Mouse (Mus musculus) kidney, embryonic 14.5 days (tissue): ENCODE measurements at regions not wholly inside any gene's neighbourhood (a gene's known extent, or its start where the extent isn't known, plus 50 kb on each side); places are given as distances from the start of the nearest gene placed in this dataset.

Experiments
- ATAC-seq: fragments of 200-750 bp; cut with Nextera tagmentation; 2 replicates; pipeline ENCODE4 v1.8.0; 2017; ENCODE audit warnings: moderate number of reproducible peaks, mild to moderate bottlenecking, moderate TSS enrichment, moderate library complexity; ENCODE audit not compliant: low FRiP score, low TSS enrichment
- H3K27ac ChIP-seq: fragments of 300-500 bp; sonication (generic); 2 replicates; pipeline ENCODE4 v1.5.1; 2014; ENCODE audit warnings: low read depth, mild to moderate bottlenecking, low read length, moderate library complexity, mixed read lengths
- H3K27me3 ChIP-seq: fragments of 300-500 bp; sonication (generic); 2 replicates; pipeline ENCODE4 v1.6.1; 2014; ENCODE audit warnings: mild to moderate bottlenecking, low read length; ENCODE audit not compliant: control insufficient read depth, insufficient read depth
- H3K36me3 ChIP-seq: fragments of 300-500 bp; sonication (generic); 2 replicates; pipeline ENCODE4 v1.6.1; 2014; ENCODE audit warnings: low read length, mixed read lengths; ENCODE audit not compliant: control insufficient read depth, insufficient read depth
- H3K4me1 ChIP-seq: fragments of 300-500 bp; sonication (generic); 2 replicates; pipeline ENCODE4 v1.6.1; 2014; ENCODE audit warnings: low read length, mixed read lengths; ENCODE audit not compliant: control insufficient read depth, insufficient read depth
- H3K4me2 ChIP-seq: fragments of 300-500 bp; sonication (generic); replicated peaks from 2 replicates; pipeline ENCODE4 v1.6.1; 2014; ENCODE audit warnings: low read depth, mild to moderate bottlenecking, low read length
- H3K4me3 ChIP-seq: fragments of 300-500 bp; sonication (generic); 2 replicates; pipeline ENCODE4 v1.5.1; 2014; ENCODE audit warnings: mild to moderate bottlenecking, low read length
- H3K9ac ChIP-seq: fragments of 300-500 bp; sonication (generic); 2 replicates; pipeline ENCODE4 v1.6.1; 2014; ENCODE audit warnings: low read depth, mild to moderate bottlenecking, low read length, moderate library complexity
- H3K9me3 ChIP-seq: fragments of 300-500 bp; sonication (generic); 2 replicates; pipeline ENCODE4 v1.6.1; 2016; ENCODE audit warnings: low read length; ENCODE audit not compliant: control insufficient read depth
- WGBS: fragments of 180-500 bp; shearing (Covaris S2); extraction: QIAGEN DNeasy Blood & Tissue Kit; methylation state at CpG from one replicate; pipeline ENCODE4 v1.1.7; 2014; 5-methylcytosine and 5-hydroxymethylcytosine counted together

- peak overlapping the region; percentile 54 for H3K9ac ChIP-seq
- no peaks in the 10 kb centered on the region for H3K36me3 ChIP-seq
- H3K27ac ChIP-seq: peak overlapping the region; percentile 59; the same call in 1 of the 2 replicates
- H3K4me2 ChIP-seq: peak overlapping the region; percentile 61
- peak overlapping the region; percentile 38 for H3K4me3 ChIP-seq
- no peak for ATAC-seq
- H3K27me3 ChIP-seq: peaks cover 17% of the 10 kb centered on the region
- no peaks in the 10 kb centered on the region for H3K9me3 ChIP-seq
- WGBS: 12% methylated on average over 22 of the region's 22 CpGs
- peaks cover 15% of the 10 kb centered on the region; the same call in 1 of the 2 replicates for H3K4me1 ChIP-seq
These were observed 353.3 kb downstream of the Bcor start for GRCm38 (mm10) chrX:11806896-11807252.

- peak overlapping the region; percentile 54 for H3K9ac ChIP-seq
- peaks cover 17% of the 10 kb centered on the region for H3K27me3 ChIP-seq
- H3K9me3 ChIP-seq: no peaks in the 10 kb centered on the region
- peak; percentile 45; the same call in 1 of the 2 replicates for ATAC-seq
- H3K27ac ChIP-seq: peak overlapping the region; percentile 59; the same call in 1 of the 2 replicates
- H3K36me3 ChIP-seq: no peaks in the 10 kb centered on the region
- H3K4me3 ChIP-seq: peak overlapping the region; percentile 38
- H3K4me1 ChIP-seq: peaks cover 15% of the 10 kb centered on the region; the same call in 1 of the 2 replicates
- 4% methylated on average over 54 of the region's 71 CpGs for WGBS
- peak overlapping the region; percentile 61 for H3K4me2 ChIP-seq
These were observed 352.8 kb downstream of the Bcor start for GRCm38 (mm10) chrX:11807253-11807882.

GRCm38 (mm10) chrX:11807883-11808262 lies 352.3 kb downstream of the Bcor start:
- Histone ChIP-seq H3K9ac (peak overlapping the region; percentile 54), H3K27me3 (peaks cover 17% of the 10 kb centered on the region), H3K9me3 (no peaks in the 10 kb centered on the region), H3K4me1 (peaks cover 15% of the 10 kb centered on the region; the same call in 1 of the 2 replicates), H3K36me3 (no peaks in the 10 kb centered on the region), H3K4me3 (peak overlapping the region; percentile 38), H3K27ac (peak overlapping the region; percentile 37; the same call in 1 of the 2 replicates), H3K4me2 (peak overlapping the region; percentile 61)
- 0 out of 2 replicates have a peak, but pooled peaks have one; percentile 7 for ATAC-seq
- 13% methylated on average over 9 of the region's 9 CpGs for WGBS

- Histone ChIP-seq H3K9me3 (no peaks in the 10 kb centered on the region), H3K4me2 (no peak overlapping the region), H3K9ac (no peak overlapping the region), H3K27me3 (peaks cover 15% of the 10 kb centered on the region), H3K36me3 (no peaks in the 10 kb centered on the region), H3K4me1 (peaks cover 8% of the 10 kb centered on the region; the same call in 1 of the 2 replicates), H3K27ac (no peak overlapping the region), H3K4me3 (no peak overlapping the region)
- no peak for ATAC-seq
- 50% methylated on average over 8 of the region's 8 CpGs for WGBS
These were observed 351.2 kb downstream of the Bcor start for GRCm38 (mm10) chrX:11808911-11809310.

- no peaks in the 10 kb centered on the region for H3K4me1 ChIP-seq
- no peak for ATAC-seq
- no peaks in the 10 kb centered on the region for H3K9me3 ChIP-seq
- H3K9ac ChIP-seq: no peak overlapping the region
- H3K4me2 ChIP-seq: no peak overlapping the region
- H3K36me3 ChIP-seq: no peaks in the 10 kb centered on the region
- no peaks in the 10 kb centered on the region; the same call in 1 of the 2 replicates for H3K27me3 ChIP-seq
- no peak overlapping the region for H3K4me3 ChIP-seq
- 56% methylated on average over 9 of the region's 9 CpGs for WGBS
- no peak overlapping the region for H3K27ac ChIP-seq
These were observed 345.3 kb downstream of the Bcor start for GRCm38 (mm10) chrX:11814861-11815260.

- WGBS: 69% methylated on average over 4 of the region's 4 CpGs
- Histone ChIP-seq H3K27ac (no peak overlapping the region), H3K9me3 (no peaks in the 10 kb centered on the region), H3K36me3 (no peaks in the 10 kb centered on the region), H3K4me3 (no peak overlapping the region), H3K4me1 (no peaks in the 10 kb centered on the region), H3K4me2 (no peak overlapping the region), H3K9ac (no peak overlapping the region), H3K27me3 (no peaks in the 10 kb centered on the region; the same call in 1 of the 2 replicates)
- ATAC-seq: no peak
These were observed 344.3 kb downstream of the Bcor start for GRCm38 (mm10) chrX:11815864-11816263.

GRCm38 (mm10) chrX:11818634-11819033 lies 341.5 kb downstream of the Bcor start:
- H3K4me1 ChIP-seq: no peaks in the 10 kb centered on the region
- no peaks in the 10 kb centered on the region for H3K9me3 ChIP-seq
- no peak overlapping the region for H3K4me2 ChIP-seq
- H3K27ac ChIP-seq: no peak overlapping the region
- no peak overlapping the region for H3K9ac ChIP-seq
- H3K4me3 ChIP-seq: no peak overlapping the region
- ATAC-seq: no peak
- peaks cover 4% of the 10 kb centered on the region; the same call in 1 of the 2 replicates for H3K27me3 ChIP-seq
- 91% methylated on average over 3 of the region's 3 CpGs for WGBS
- H3K36me3 ChIP-seq: no peaks in the 10 kb centered on the region

- Histone ChIP-seq H3K27me3 (peaks cover 4% of the 10 kb centered on the region; the same call in 1 of the 2 replicates), H3K36me3 (no peaks in the 10 kb centered on the region), H3K4me2 (no peak overlapping the region), H3K9me3 (no peaks in the 10 kb centered on the region), H3K9ac (no peak overlapping the region), H3K4me1 (no peaks in the 10 kb centered on the region), H3K4me3 (no peak overlapping the region), H3K27ac (no peak overlapping the region)
- no peak for ATAC-seq
- 35% methylated on average over 2 of the region's 2 CpGs for WGBS
These were observed 339.0 kb downstream of the Bcor start for GRCm38 (mm10) chrX:11821165-11821564.

- H3K9me3 ChIP-seq: no peaks in the 10 kb centered on the region
- no peak overlapping the region for H3K27ac ChIP-seq
- H3K27me3 ChIP-seq: peaks cover 4% of the 10 kb centered on the region; the same call in 1 of the 2 replicates
- H3K9ac ChIP-seq: no peak overlapping the region
- ATAC-seq: no peak
- H3K4me1 ChIP-seq: no peaks in the 10 kb centered on the region
- no peaks in the 10 kb centered on the region for H3K36me3 ChIP-seq
- 55% methylated on average over 16 of the region's 16 CpGs for WGBS
- no peak overlapping the region for H3K4me2 ChIP-seq
- H3K4me3 ChIP-seq: no peak overlapping the region
These were observed 338.0 kb downstream of the Bcor start for GRCm38 (mm10) chrX:11821880-11822768.
